Comparison of ENCODE assay signal across 9 mouse cellular contexts in genomic region chr6:107528877-107529864, GRCm38 (mm10). TPM values are rescaled to one million over a fixed set of nuclear protein-coding genes. Genes with fewer than 3 reads are reported as not detected.
DNase-seq lines count a peak whose midpoint lies in the region; ATAC-seq lines count a peak whose summit lies in the region.
"Had no signal": no experiment of that assay in that cellular context is flagged by ENCODE, and none has a peak within 500 bp of the region (broad histone marks: within the 10 kb centered on the region; RNA-seq: fewer than 3 reads in every experiment).

TSS of gene Lrrn1 (plus strand) at chr6:107529768.

- peaks cover 9% of the 10 kb centered on the region; the same call in 1 of the 2 replicates for H3K27me3 ChIP-seq in kidney, embryonic 14.5 days (ENCODE audit: control insufficient read depth, insufficient read depth, low read length)
- H3K27me3 ChIP-seq in limb, embryonic 13.5 days = peaks cover 15% of the 10 kb centered on the region

- H3K36me3 ChIP-seq in kidney, embryonic 14.5 days (ENCODE audit: control insufficient read depth, insufficient read depth, low read length) = no peaks in the 10 kb centered on the region
- no peaks in the 10 kb centered on the region for H3K36me3 ChIP-seq in limb, embryonic 13.5 days

- H3K4me1 ChIP-seq in kidney, embryonic 14.5 days (ENCODE audit: control insufficient read depth, insufficient read depth, low read length) = no peaks in the 10 kb centered on the region; the same call in 1 of the 2 replicates
- H3K4me1 ChIP-seq in limb, embryonic 13.5 days = peaks cover 16% of the 10 kb centered on the region

- H3K9ac ChIP-seq in kidney, embryonic 14.5 days (ENCODE audit: low read depth, low read length) = peak within 1 kb of the TSS; percentile 51
- H3K9ac ChIP-seq in limb, embryonic 13.5 days = peak within 1 kb of the TSS; percentile 82

- peak within 1 kb of the TSS; percentile 63 for H3K4me3 ChIP-seq in kidney, embryonic 14.5 days (ENCODE audit: low read length)
- peak within 1 kb of the TSS; percentile 68 for H3K4me3 ChIP-seq in limb, embryonic 13.5 days

- WGBS in kidney, embryonic 14.5 days = 4% methylated on average over 24 of the region's 43 CpGs
- 3% methylated on average over 34 of the region's 43 CpGs for WGBS in limb, embryonic 13.5 days

- peak within 1 kb of the TSS; percentile 98 for H3K4me2 ChIP-seq in kidney, embryonic 14.5 days (replicated peaks; ENCODE audit: low read depth, low read length)
- peak within 1 kb of the TSS; percentile 97 for H3K4me2 ChIP-seq in limb, embryonic 13.5 days (replicated peaks)

- DNase-seq in lung, postnatal 14 days = peak; percentile 2
- no peak for DNase-seq in lung, postnatal 10 days
- peak; percentile 90 for DNase-seq in cerebellum, postnatal 14 days
- DNase-seq in frontal cortex, postnatal 14 days (ENCODE audit: low spot score in 2 of 2) = peak; percentile 58 to 75
- DNase-seq in ovary, postnatal 14 days (ENCODE audit: low spot score) = peak; percentile 15
- DNase-seq in adipocyte (ENCODE audit: low spot score) = no peak

- H3K27ac ChIP-seq in kidney, embryonic 14.5 days (ENCODE audit: low read depth, low read length) = no peak within 1 kb of the TSS
- peak within 1 kb of the TSS; percentile 67; the same call in 1 of the 2 replicates for H3K27ac ChIP-seq in limb, embryonic 13.5 days

- no peaks in the 10 kb centered on the region for H3K9me3 ChIP-seq in kidney, embryonic 14.5 days (ENCODE audit: control insufficient read depth, low read length)
- H3K9me3 ChIP-seq in limb, embryonic 13.5 days = no peaks in the 10 kb centered on the region

- peak; percentile 96 for ATAC-seq in kidney, embryonic 14.5 days (ENCODE audit: low FRiP score, low TSS enrichment)
- ATAC-seq in limb, embryonic 13.5 days (ENCODE audit: low FRiP score, low read depth) = peak; percentile 96
- ATAC-seq: Patski had no signal

RNA-seq across cellular contexts. Expression of gene Lrrn1, which starts in this region (rescaled TPM):
- polyA plus RNA-seq in kidney, embryonic 14.5 days (2014; fragmentation: Nextera tagmentation; extraction: Ambion mirVana) = 8.0 and 15.5 TPM in 2 replicates
- polyA plus RNA-seq in limb, embryonic 13.5 days (2015; fragmentation: Nextera tagmentation; extraction: Ambion mirVana) = 53.6 and 57.6 TPM in 2 replicates

Comparison
In these comparisons a context has a peak if more than half of its experiments do, and no peak if none do; other contexts are left out.
1. DNase-seq: peak in lung, postnatal 14 days (single experiment), cerebellum, postnatal 14 days (2 of 2), frontal cortex, postnatal 14 days (2 of 2) and ovary, postnatal 14 days (single experiment); none in lung, postnatal 10 days (single experiment) and adipocyte (single experiment).